Mouse (Mus musculus): ENCODE measurements around the gene Calhm2. TPM values are rescaled to one million over a fixed set of nuclear protein-coding genes. Genes with fewer than 3 reads are reported as not detected.

Gene Calhm2
- polyA plus RNA-seq, 1 experiment from 2014 or later: 5.2 TPM

DNA sequence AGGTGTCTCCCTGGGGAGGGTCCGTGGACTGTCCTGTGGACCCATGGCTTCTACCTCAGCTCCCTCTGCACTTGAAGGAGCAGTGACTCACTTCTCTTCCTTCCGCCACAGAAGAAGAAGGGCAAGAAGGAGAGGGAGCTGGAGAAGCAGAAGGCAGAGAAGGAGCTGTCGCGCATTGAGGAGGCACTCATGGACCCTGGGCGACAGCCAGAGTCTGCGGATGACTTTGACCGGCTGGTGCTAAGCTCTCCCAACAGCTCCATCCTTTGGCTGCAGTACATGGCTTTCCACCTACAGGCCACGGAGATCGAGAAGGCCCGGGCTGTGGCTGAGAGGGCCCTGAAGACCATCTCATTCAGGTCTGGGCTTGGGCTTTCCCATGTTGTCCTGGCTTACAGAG, 9.9 kb downstream of the Calhm2 start:
- Histone ChIP-seq H3K4me2 (no peak overlapping the region), H3K27ac (replicated peaks) (no peak overlapping the region), H3K9ac (no peak overlapping the region), H3K36me3 (peaks cover 89% of the 10 kb centered on the region), H3K4me1 (peaks cover 9% of the 10 kb centered on the region; the same call in 1 of the 2 replicates), H3K4me3 (no peak overlapping the region), H3K9me3 (no peaks in the 10 kb centered on the region), H3K27me3 (replicated peaks) (no peaks in the 10 kb centered on the region)
- WGBS: 91% methylated on average over 10 of the region's 10 CpGs
- no peak for ATAC-seq (ENCODE audit: extremely low read depth, insufficient number of reproducible peaks, low FRiP score, low TSS enrichment)

DNA sequence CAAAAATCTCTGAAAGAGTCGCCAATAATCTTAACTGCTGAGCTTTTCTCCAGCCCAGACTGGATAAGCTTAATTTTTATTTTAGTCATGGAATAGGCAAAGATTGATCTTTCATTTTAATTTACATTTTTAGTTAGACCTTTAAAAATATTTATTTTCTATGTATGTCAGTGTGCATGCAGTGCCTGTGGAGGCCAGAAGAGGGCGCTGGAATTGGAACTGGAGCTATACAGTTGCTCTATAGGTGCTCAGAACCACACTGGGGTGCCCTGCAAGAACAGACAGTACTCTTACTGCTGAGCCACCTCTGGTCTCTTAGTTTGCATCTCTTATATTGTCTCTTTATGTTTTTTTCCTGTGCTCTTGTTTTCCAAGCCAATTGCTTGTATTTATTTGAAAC, 15.3 kb downstream of the Calhm2 start:
- no peaks in the 10 kb centered on the region for H3K9me3 ChIP-seq
- peaks cover 81% of the 10 kb centered on the region for H3K36me3 ChIP-seq
- H3K27ac ChIP-seq (replicated peaks): no peak overlapping the region
- H3K27me3 ChIP-seq (replicated peaks): no peaks in the 10 kb centered on the region
- WGBS: 27% methylated on average over 2 of the region's 2 CpGs
- no peak overlapping the region for H3K9ac ChIP-seq
- ATAC-seq (ENCODE audit: extremely low read depth, insufficient number of reproducible peaks, low FRiP score, low TSS enrichment): no peak
- no peak overlapping the region for H3K4me3 ChIP-seq
- H3K4me1 ChIP-seq: peaks cover 9% of the 10 kb centered on the region; the same call in 1 of the 2 replicates
- H3K4me2 ChIP-seq: no peak overlapping the region

DNA sequence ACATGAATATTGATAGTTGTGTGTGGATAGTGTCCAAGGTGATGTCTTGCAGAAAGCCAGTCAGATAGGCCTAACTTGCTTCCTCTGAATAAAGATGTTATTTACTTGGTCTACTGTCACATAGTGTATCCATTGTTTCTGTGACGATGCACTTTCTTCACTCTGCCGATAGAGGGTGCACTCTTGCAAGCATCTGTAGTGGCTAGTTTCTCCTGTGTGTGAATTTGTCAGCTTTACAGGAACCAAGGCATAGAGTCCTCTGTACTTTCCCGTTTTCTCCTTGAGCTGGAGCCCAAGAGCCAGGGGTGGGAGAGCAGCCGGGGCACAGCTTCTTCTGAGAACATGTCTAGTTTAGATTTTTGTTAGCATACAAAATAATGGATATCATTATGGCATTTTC, 17.0 kb downstream of the Calhm2 start:
- no peak overlapping the region for H3K4me3 ChIP-seq
- no peak overlapping the region for H3K9ac ChIP-seq
- H3K36me3 ChIP-seq: peaks cover 81% of the 10 kb centered on the region
- H3K4me1 ChIP-seq: peaks cover 18% of the 10 kb centered on the region
- WGBS: 47% methylated on average over 4 of the region's 4 CpGs
- no peak overlapping the region for H3K4me2 ChIP-seq
- no peaks in the 10 kb centered on the region for H3K9me3 ChIP-seq
- ATAC-seq (ENCODE audit: extremely low read depth, insufficient number of reproducible peaks, low FRiP score, low TSS enrichment): no peak
- H3K27ac ChIP-seq (replicated peaks): no peak overlapping the region
- H3K27me3 ChIP-seq (replicated peaks): no peaks in the 10 kb centered on the region

DNA sequence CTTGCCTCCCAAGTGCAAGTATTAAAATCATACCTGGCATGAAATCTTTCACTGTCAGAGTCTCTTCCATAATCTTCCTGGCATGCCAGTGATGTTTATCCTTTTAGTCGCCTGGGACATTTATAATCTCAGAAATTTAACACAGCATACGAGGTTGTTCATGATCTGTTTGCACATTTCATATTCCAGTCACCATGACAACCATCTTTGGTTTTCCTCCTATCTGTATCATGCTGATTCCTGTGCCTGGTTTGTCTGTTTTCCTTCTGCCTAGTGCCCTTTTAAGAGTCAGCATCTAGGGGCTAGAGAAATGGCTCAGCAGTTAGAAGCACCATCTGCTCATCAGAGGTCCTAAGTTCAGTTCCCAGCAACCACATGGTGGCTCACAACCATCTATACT, 19.5 kb downstream of the Calhm2 start:
- Histone ChIP-seq H3K4me1 (peaks cover 12% of the 10 kb centered on the region; the same call in 1 of the 2 replicates), H3K9me3 (no peaks in the 10 kb centered on the region), H3K4me3 (no peak overlapping the region), H3K4me2 (no peak overlapping the region), H3K27me3 (replicated peaks) (no peaks in the 10 kb centered on the region), H3K27ac (replicated peaks) (no peak overlapping the region), H3K9ac (no peak overlapping the region), H3K36me3 (peaks cover 86% of the 10 kb centered on the region)
- 77% methylated on average over 2 of the region's 2 CpGs for WGBS
- ATAC-seq (ENCODE audit: extremely low read depth, insufficient number of reproducible peaks, low FRiP score, low TSS enrichment): no peak

DNA sequence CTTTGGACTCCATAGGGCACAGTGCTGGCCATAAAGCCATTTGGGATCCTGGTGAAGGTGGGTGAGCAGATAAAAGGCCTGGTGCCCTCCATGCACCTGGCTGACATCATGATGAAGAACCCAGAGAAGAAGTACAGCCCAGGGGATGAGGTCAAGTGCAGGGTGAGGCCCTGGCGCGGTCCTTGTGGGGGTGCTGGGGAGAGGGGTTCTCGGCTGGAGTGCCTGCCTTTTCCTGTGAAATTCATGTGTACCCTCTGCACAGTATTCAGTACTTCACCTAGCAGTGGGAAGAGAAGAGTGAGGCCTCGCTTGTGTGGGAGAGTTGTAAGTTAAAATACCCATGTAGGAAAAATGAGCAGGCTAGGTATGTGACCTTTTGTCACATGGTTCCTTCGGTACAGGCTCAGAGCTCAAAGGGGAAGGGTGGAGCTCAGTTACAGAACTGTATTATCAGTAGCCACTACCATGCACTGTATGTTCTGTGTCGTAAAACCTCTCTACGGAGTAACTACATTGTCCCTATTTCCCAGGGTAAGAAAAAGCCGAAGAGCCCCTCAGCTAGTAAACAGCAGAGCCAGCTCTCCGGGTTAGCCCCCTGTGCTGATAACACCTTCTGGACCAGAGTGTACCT, 33.3 kb downstream of the Calhm2 start:
- Histone ChIP-seq H3K27me3 (replicated peaks) (no peaks in the 10 kb centered on the region), H3K36me3 (peaks cover 100% of the 10 kb centered on the region), H3K9ac (no peak overlapping the region), H3K9me3 (no peaks in the 10 kb centered on the region), H3K4me3 (no peak overlapping the region), H3K4me2 (no peak overlapping the region), H3K27ac (replicated peaks) (no peak overlapping the region), H3K4me1 (no peaks in the 10 kb centered on the region)
- no peak for ATAC-seq (ENCODE audit: extremely low read depth, insufficient number of reproducible peaks, low FRiP score, low TSS enrichment)
- WGBS: 80% methylated on average over 9 of the region's 9 CpGs

DNA sequence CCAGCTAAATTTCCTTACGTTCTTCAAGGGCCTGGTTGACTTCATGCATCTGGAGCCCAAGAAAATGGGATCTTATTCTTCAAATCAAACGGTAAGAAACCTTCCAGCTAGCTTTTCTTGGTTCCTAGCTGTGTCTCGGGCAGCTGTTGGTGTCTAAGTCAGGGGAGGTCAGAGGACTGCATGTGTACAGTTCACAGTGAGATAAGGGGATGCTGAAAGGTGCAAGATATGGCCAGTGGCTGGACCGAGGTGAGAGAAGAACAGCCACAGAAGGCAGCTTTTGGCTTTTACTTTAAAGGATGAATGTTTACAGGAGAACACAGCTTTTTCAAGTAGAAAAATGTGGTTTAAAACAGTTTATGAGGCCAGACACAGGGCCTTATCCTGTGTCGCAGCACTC, 37.0 kb downstream of the Calhm2 start:
- 72% methylated on average over 5 of the region's 5 CpGs for WGBS
- H3K9me3 ChIP-seq: no peaks in the 10 kb centered on the region
- no peak overlapping the region for H3K27ac ChIP-seq (replicated peaks)
- H3K36me3 ChIP-seq: peaks cover 100% of the 10 kb centered on the region
- no peak for ATAC-seq (ENCODE audit: extremely low read depth, insufficient number of reproducible peaks, low FRiP score, low TSS enrichment)
- H3K4me2 ChIP-seq: no peak overlapping the region
- H3K4me3 ChIP-seq: no peak overlapping the region
- no peaks in the 10 kb centered on the region for H3K27me3 ChIP-seq (replicated peaks)
- H3K9ac ChIP-seq: no peak overlapping the region
- no peaks in the 10 kb centered on the region for H3K4me1 ChIP-seq

DNA sequence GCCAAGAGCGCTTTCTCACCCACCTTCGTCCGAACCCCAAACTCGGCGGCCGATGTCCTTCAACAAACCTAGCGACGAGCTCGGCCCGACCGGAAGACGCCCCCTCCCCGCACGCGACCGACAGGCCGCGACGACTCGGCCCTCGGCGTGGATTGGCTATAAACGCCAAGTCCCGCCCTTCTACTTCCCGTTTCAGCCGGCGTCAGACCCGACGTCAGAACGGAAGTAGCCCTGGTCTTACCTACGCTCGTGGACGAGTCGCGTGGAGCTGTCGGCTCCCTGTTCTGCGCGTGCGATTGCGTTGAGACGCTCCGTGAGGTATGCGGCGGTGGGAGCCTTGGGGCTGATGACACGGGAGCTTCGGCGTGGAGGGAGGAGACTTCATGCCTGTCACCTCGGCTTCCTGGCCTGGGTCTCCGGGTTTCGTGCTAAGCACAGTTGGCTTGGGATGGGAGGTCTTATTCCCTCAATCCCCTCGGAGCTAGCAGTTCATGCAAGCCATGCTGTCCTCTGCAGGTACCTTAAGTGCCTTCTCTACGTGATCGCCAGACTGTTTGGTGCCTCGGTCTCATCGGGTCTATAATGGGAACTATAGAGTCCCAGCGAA, 47.4 kb downstream of the Calhm2 start, which contains the start of the genes Usmg5 and Pdcd11:
Gene Usmg5 (minus strand): TSS at position 98 of the 607 bp plus-strand sequence.
Gene Pdcd11 (plus strand): TSS at position 219 of the 607 bp plus-strand sequence.
- Histone ChIP-seq H3K27me3 (replicated peaks) (no peaks in the 10 kb centered on the region), H3K4me3 (peak within 1 kb of the TSS; percentile 90), H3K36me3 (peaks cover 58% of the 10 kb centered on the region), H3K27ac (replicated peaks) (peak within 1 kb of the TSS; percentile 94), H3K4me2 (peak within 1 kb of the TSS; percentile 69), H3K9ac (peak within 1 kb of the TSS; percentile 99), H3K9me3 (no peaks in the 10 kb centered on the region), H3K4me1 (peaks cover 30% of the 10 kb centered on the region)
- 0% methylated on average over 56 of the region's 56 CpGs for WGBS
- peak; percentile 94 for ATAC-seq (ENCODE audit: extremely low read depth, insufficient number of reproducible peaks, low FRiP score, low TSS enrichment)

DNA sequence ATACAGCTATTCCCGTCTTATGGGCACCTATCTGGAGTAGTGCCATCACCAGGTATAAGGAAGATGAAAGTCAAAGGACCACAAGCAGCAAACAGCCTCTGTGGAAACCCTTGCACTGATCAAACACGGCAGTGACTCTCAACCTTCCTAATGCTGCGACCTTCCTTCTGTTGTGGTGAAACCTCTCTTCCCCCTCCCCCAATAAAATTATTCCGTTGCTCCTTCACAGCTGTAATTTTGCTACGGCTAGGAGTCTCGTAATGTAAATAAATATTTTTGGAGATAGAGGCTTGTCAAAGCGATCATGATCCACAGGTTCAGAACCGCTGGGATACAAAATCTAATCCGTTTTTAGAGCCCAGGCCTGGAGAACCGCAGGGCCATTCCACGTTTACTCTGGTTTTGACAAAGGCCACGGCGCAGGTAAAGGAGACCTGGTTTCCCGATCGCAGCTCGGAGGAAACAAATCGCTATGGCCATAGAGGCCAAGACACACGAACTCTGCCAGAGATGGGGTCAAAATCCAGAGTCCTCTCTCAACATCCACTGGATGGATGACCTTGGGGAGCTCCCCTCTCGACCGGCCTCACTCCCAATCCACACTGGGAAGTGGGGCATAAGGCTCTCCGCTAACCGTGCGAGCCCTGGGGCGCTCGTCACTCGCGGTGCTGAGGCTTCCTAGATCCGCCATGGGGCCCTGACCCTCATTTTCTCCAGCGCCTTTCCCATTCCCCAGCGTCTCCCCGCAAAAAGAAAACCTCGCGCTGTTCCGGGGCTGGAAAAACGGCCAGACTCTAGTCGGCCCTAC, 48.2 kb downstream of the Calhm2 start:
- H3K27me3 ChIP-seq (replicated peaks): no peaks in the 10 kb centered on the region
- peaks cover 30% of the 10 kb centered on the region for H3K4me1 ChIP-seq
- H3K4me2 ChIP-seq: peak overlapping the region; percentile 69
- 1% methylated on average over 36 of the region's 36 CpGs for WGBS
- no peaks in the 10 kb centered on the region for H3K9me3 ChIP-seq
- peak overlapping the region; percentile 94 for H3K27ac ChIP-seq (replicated peaks)
- peak overlapping the region; percentile 90 for H3K4me3 ChIP-seq
- H3K36me3 ChIP-seq: peaks cover 58% of the 10 kb centered on the region
- no peak for ATAC-seq (ENCODE audit: extremely low read depth, insufficient number of reproducible peaks, low FRiP score, low TSS enrichment)
- H3K9ac ChIP-seq: peak overlapping the region; percentile 99

DNA sequence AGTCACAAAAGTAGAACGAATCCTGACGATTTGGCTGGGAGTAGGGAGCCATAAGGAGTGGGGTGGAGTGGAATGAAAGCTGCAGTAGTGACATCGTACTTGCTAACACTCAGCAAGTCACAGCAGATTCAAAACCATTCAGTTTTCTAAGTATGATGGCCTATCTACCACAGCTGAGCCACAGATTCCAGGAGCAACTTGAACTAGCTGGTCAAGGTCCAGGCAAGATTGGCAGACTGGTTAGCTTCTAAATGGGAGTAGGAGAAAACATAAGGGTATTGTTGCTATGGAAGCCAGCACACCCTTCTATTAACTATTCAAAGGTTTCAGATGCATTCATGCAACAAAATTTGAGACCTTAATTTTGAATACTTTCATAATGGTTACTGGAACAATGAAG, 49.9 kb downstream of the Calhm2 start:
- Histone ChIP-seq H3K36me3 (peaks cover 58% of the 10 kb centered on the region), H3K4me3 (peak overlapping the region; percentile 90; the same call in 1 of the 2 replicates), H3K27ac (replicated peaks) (no peak overlapping the region), H3K27me3 (replicated peaks) (no peaks in the 10 kb centered on the region), H3K9me3 (no peaks in the 10 kb centered on the region), H3K4me1 (peaks cover 30% of the 10 kb centered on the region), H3K4me2 (peak overlapping the region; percentile 69), H3K9ac (peak overlapping the region; percentile 99)
- WGBS: 66% methylated on average over 3 of the region's 3 CpGs
- no peak for ATAC-seq (ENCODE audit: extremely low read depth, insufficient number of reproducible peaks, low FRiP score, low TSS enrichment)

DNA sequence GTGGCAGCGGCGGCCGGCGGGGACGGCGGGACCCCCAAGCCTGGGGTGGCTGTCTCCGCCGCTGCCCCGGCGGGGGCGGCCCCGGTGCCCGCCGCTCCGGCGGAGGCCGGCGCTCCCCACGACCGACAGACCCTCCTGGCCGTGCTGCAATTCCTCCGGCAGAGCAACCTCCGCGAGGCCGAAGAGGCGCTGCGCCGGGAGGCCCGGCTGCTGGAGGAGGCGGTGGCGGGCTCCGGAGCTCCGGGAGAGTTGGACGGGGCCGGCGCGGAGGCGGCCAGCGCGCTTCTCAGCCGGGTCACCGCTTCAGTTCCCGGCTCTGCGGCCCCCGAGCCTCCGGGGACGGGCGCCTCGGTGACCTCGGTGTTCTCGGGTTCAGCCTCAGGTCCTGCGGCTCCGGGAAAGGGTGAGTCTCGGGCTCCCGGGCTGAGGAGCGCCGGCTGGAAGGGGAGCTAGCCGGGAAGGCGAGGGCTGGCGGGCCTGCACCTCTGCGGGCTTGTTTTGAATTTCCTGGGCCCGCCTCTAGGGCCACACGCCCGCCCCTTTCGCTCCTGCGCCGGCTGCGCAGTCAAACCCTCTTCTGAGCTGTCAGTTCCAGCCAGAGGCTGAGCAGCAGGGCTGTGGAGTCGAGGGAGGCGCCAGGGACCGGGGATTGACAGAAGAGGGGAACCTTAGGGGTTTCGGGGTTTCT, 70.0 kb downstream of the Calhm2 start:
- Histone ChIP-seq H3K4me2 (peak overlapping the region; percentile 88), H3K27me3 (replicated peaks) (no peaks in the 10 kb centered on the region), H3K9ac (peak overlapping the region; percentile 97), H3K4me3 (peak overlapping the region; percentile 96), H3K27ac (replicated peaks) (peak overlapping the region; percentile 90), H3K4me1 (peaks cover 17% of the 10 kb centered on the region), H3K36me3 (peaks cover 30% of the 10 kb centered on the region), H3K9me3 (no peaks in the 10 kb centered on the region)
- under 1% methylated on average over 72 of the region's 72 CpGs for WGBS
- peak; percentile 90 for ATAC-seq (ENCODE audit: extremely low read depth, insufficient number of reproducible peaks, low FRiP score, low TSS enrichment)
